Mouse (Mus musculus) heart, embryonic 14.5 days (tissue): ENCODE data around the gene Gm17622. TPM values are rescaled to one million over a fixed set of nuclear protein-coding genes. Genes with fewer than 3 reads are reported as not detected.

Source experiments
- ATAC-seq: fragments of 200-750 bp; cut with Nextera tagmentation; 2 replicates; pipeline ENCODE4 v1.8.0; 2017; ENCODE audit warnings: low read depth, moderate TSS enrichment; ENCODE audit not compliant: insufficient number of reproducible peaks, insufficient read depth, low FRiP score
- H3K27ac ChIP-seq, 2 experiments: fragments of 200-500 bp in 1 of 2; fragments of 300-500 bp in 1 of 2; sonication (generic) in 1 of 2; replicated peaks in 1 of 2; 2 replicates each; pipeline ENCODE4 v1.5.1; 2012 to 2014; ENCODE audit warnings: low read depth in 2 of 2, low read length in 2 of 2, control low read depth in 1 of 2, mild to moderate bottlenecking in 1 of 2, mixed read lengths in 1 of 2; ENCODE audit not compliant: control insufficient read depth in 1 of 2, insufficient read depth in 1 of 2
- H3K27me3 ChIP-seq: fragments of 300-500 bp; sonication (generic); 2 replicates; pipeline ENCODE4 v1.6.1; 2014; ENCODE audit warnings: mild to moderate bottlenecking, low read length, control low read depth; ENCODE audit not compliant: control insufficient read depth, insufficient read depth
- H3K36me3 ChIP-seq: fragments of 300-500 bp; sonication (generic); 2 replicates; pipeline ENCODE4 v1.6.1; 2014; ENCODE audit warnings: mild to moderate bottlenecking, control low read depth, low read length, mixed read lengths; ENCODE audit not compliant: control insufficient read depth, insufficient read depth
- H3K4me1 ChIP-seq, 2 experiments: fragments of 200-500 bp in 1 of 2; fragments of 300-500 bp in 1 of 2; sonication (generic) in 1 of 2; 2 replicates each; pipeline ENCODE4 v1.6.1; 2012 to 2014; ENCODE audit warnings: low read length in 2 of 2, control low read depth in 1 of 2, mixed read lengths in 1 of 2; ENCODE audit not compliant: control insufficient read depth in 2 of 2, insufficient read depth in 2 of 2
- H3K4me2 ChIP-seq: fragments of 300-500 bp; sonication (generic); 2 replicates; pipeline ENCODE4 v1.6.1; 2014; ENCODE audit warnings: mild to moderate bottlenecking, low read length
- H3K4me3 ChIP-seq, 2 experiments: fragments of 200-500 bp in 1 of 2; fragments of 300-500 bp in 1 of 2; sonication (generic) in 1 of 2; 2 replicates each; pipeline ENCODE4 v1.5.1; 2012 to 2014; ENCODE audit warnings: low read length in 2 of 2, mild to moderate bottlenecking in 2 of 2, control low read depth in 1 of 2, low read depth in 1 of 2, moderate library complexity in 1 of 2; ENCODE audit not compliant: control insufficient read depth in 1 of 2, insufficient read depth in 1 of 2
- H3K9ac ChIP-seq: fragments of 300-500 bp; sonication (generic); 2 replicates; pipeline ENCODE4 v1.6.1; 2014; ENCODE audit warnings: mild to moderate bottlenecking, low read length
- H3K9me3 ChIP-seq: fragments of 300-500 bp; sonication (generic); 2 replicates; pipeline ENCODE4 v1.6.1; 2016; ENCODE audit warnings: low read length, control low read depth; ENCODE audit not compliant: control insufficient read depth
- WGBS: fragments of 180-500 bp; shearing (Covaris S2); extraction: QIAGEN DNeasy Blood & Tissue Kit; methylation state at CpG from one replicate; pipeline ENCODE4 v1.1.7; 2014; 5-methylcytosine and 5-hydroxymethylcytosine counted together
- polyA plus RNA-seq: library from polyadenylated mRNA; unstranded; fragments of >200 nt; fragmentation: Nextera tagmentation; extraction: Ambion mirVana; gene quantifications from 2 replicates; pipeline ENCODE4 v1.2.1, GENCODE M21; 2014

Gm17622 gene
- polyA plus RNA-seq, 1 experiment from 2014 or later: not detected

GRCm38 (mm10) chr13:96510635-96511034, 20.1 kb downstream of the Gm17622 start:
- H3K4me3 ChIP-seq: no peak overlapping the region
- no peaks in the 10 kb centered on the region for H3K27me3 ChIP-seq
- no peaks in the 10 kb centered on the region for H3K9me3 ChIP-seq
- H3K4me2 ChIP-seq: no peak overlapping the region
- peak; percentile 77; the same call in 1 of the 2 replicates for ATAC-seq
- H3K36me3 ChIP-seq: peaks cover 5% of the 10 kb centered on the region; the same call in 1 of the 2 replicates
- 60% methylated on average over 13 of the region's 13 CpGs for WGBS
- H3K9ac ChIP-seq: no peak overlapping the region
- H3K4me1 ChIP-seq: peaks cover 8 to 11% of the 10 kb centered on the region in 2 experiments; a peak in 3 of 4 replicates
- peak overlapping the region; percentile 55 to 74 for H3K27ac ChIP-seq

- Histone ChIP-seq H3K27me3 (no peaks in the 10 kb centered on the region), H3K27ac (peak overlapping the region; percentile 55 to 74; a peak in 3 of 4 replicates), H3K9me3 (no peaks in the 10 kb centered on the region), H3K36me3 (peaks cover 9% of the 10 kb centered on the region), H3K4me1 (peaks cover 8 to 11% of the 10 kb centered on the region in 2 experiments; a peak in 3 of 4 replicates), H3K4me3 (no peak overlapping the region), H3K9ac (no peak overlapping the region), H3K4me2 (no peak overlapping the region)
- 84% methylated on average over 1 of the region's 1 CpGs for WGBS
- ATAC-seq: no peak
Observed at GRCm38 (mm10) chr13:96511262-96511661, 20.7 kb downstream of the Gm17622 start.

GRCm38 (mm10) chr13:96511893-96512292, 21.4 kb downstream of the Gm17622 start:
- H3K27me3 ChIP-seq: no peaks in the 10 kb centered on the region
- H3K4me2 ChIP-seq: no peak overlapping the region
- ATAC-seq: no peak
- H3K27ac ChIP-seq: peak overlapping the region; percentile 53 to 55; a peak in 3 of 4 replicates
- peaks cover 7% of the 10 kb centered on the region for H3K36me3 ChIP-seq
- no peak overlapping the region for H3K4me3 ChIP-seq
- WGBS: 50% methylated on average over 5 of the region's 5 CpGs
- H3K4me1 ChIP-seq: peaks cover 8 to 11% of the 10 kb centered on the region in 2 experiments; a peak in 3 of 4 replicates
- no peaks in the 10 kb centered on the region for H3K9me3 ChIP-seq
- H3K9ac ChIP-seq: no peak overlapping the region

GRCm38 (mm10) chr13:96514154-96514942, 23.8 kb downstream of the Gm17622 start:
- no peaks in the 10 kb centered on the region for H3K9me3 ChIP-seq
- peaks cover 8 to 11% of the 10 kb centered on the region in 2 experiments; a peak in 3 of 4 replicates for H3K4me1 ChIP-seq
- H3K36me3 ChIP-seq: peaks cover 7% of the 10 kb centered on the region
- H3K27me3 ChIP-seq: no peaks in the 10 kb centered on the region
- no peak overlapping the region for H3K27ac ChIP-seq
- no peak for ATAC-seq
- H3K4me3 ChIP-seq: no peak overlapping the region
- H3K4me2 ChIP-seq: no peak overlapping the region
- WGBS: 77% methylated on average over 5 of the region's 5 CpGs
- no peak overlapping the region for H3K9ac ChIP-seq

GRCm38 (mm10) chr13:96516249-96516648, 25.7 kb downstream of the Gm17622 start:
- no peak overlapping the region for H3K9ac ChIP-seq
- H3K4me1 ChIP-seq: peaks cover 4 to 11% of the 10 kb centered on the region in 2 experiments; a peak in 3 of 4 replicates
- H3K4me2 ChIP-seq: no peak overlapping the region
- H3K27ac ChIP-seq: no peak overlapping the region
- ATAC-seq: no peak
- WGBS: 95% methylated on average over 9 of the region's 9 CpGs
- H3K4me3 ChIP-seq: no peak overlapping the region
- no peaks in the 10 kb centered on the region for H3K27me3 ChIP-seq
- peaks cover 7% of the 10 kb centered on the region for H3K36me3 ChIP-seq
- no peaks in the 10 kb centered on the region for H3K9me3 ChIP-seq

GRCm38 (mm10) chr13:96517335-96517734, 26.8 kb downstream of the Gm17622 start:
- ATAC-seq: no peak
- 90% methylated on average over 2 of the region's 2 CpGs for WGBS
- no peaks in the 10 kb centered on the region for H3K27me3 ChIP-seq

GRCm38 (mm10) chr13:96521294-96521693, 30.8 kb downstream of the Gm17622 start:
- WGBS: 89% methylated on average over 3 of the region's 3 CpGs
- peaks cover 1% of the 10 kb centered on the region for H3K36me3 ChIP-seq
- no peak overlapping the region for H3K4me3 ChIP-seq
- no peak overlapping the region for H3K9ac ChIP-seq
- no peak overlapping the region for H3K4me2 ChIP-seq
- H3K9me3 ChIP-seq: no peaks in the 10 kb centered on the region
- no peak for ATAC-seq
- H3K27me3 ChIP-seq: no peaks in the 10 kb centered on the region
- no peak overlapping the region for H3K27ac ChIP-seq
- no peaks in the 10 kb centered on the region for H3K4me1 ChIP-seq

More at GRCm38 (mm10) chr13:96517335-96517734, 26.8 kb downstream of the Gm17622 start:
- Histone ChIP-seq H3K9me3 (no peaks in the 10 kb centered on the region), H3K4me3 (no peak overlapping the region), H3K4me2 (no peak overlapping the region), H3K4me1 (peaks cover 2 to 11% of the 10 kb centered on the region in 2 experiments; a peak in 3 of 4 replicates), H3K36me3 (peaks cover 7% of the 10 kb centered on the region), H3K9ac (no peak overlapping the region), H3K27ac (no peak overlapping the region)
